8 mouse cellular contexts compared by ENCODE assay signal in the genomic region with DNA sequence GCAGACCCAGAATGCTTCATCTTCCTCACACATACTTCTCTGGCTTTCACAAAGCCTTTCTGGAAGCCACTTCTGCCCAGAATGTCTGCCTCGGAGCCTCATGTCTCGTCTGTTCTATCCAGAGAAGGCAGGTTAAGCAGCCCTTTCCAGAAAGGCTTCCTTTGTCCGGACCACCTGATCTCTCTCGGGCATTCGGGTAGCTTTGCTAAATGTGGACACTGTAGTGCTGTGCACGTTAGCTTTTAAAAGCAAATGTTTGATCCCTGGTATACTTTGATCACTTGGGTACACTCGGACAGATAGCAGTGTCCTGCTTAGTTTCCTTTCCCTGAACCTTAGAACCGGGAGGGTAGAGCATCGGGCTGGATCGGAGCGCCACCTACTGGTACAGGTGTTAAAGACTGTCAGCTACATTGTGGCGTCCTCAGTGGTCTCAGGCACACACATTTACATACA. TPM values are rescaled to one million over a fixed set of nuclear protein-coding genes. Genes with fewer than 3 reads are reported as not detected.
DNase-seq lines count a peak whose midpoint lies in the region; ATAC-seq lines count a peak whose summit lies in the region.

No protein-coding gene starts in this region.

- H3K9me3 ChIP-seq in intestine, embryonic 14.5 days (ENCODE audit: control insufficient read depth, low read length): no peaks in the 10 kb centered on the region

- intact Hi-C loops in left cerebral cortex, postnatal 14 days (cut with DNase I): loop anchor here (10.0 kb wide), 1 partner anchor 573 kb away; no protein-coding TSS in a partner anchor

- no peaks in the 10 kb centered on the region for H3K36me3 ChIP-seq in intestine, embryonic 14.5 days (ENCODE audit: control insufficient read depth, insufficient read depth, low read length)

- no peak overlapping the region for H3K27ac ChIP-seq in intestine, embryonic 14.5 days (ENCODE audit: low read depth)

- WGBS in intestine, embryonic 14.5 days: 12% methylated on average over 12 of the region's 12 CpGs

- DNase-seq in adrenal gland, adult 18-20 months (ENCODE audit: low spot score in 2 of 2): peak; percentile 75 to 81
- DNase-seq in embryo, embryonic 10.5 days (ENCODE audit: low spot score): peak; percentile 95
- peak; percentile 35 for DNase-seq in gastrocnemius, postnatal 25 days
- DNase-seq in intestine, embryonic 14.5 days (ENCODE audit: low spot score): peak; percentile 92
- peak; percentile 74 to 87 for DNase-seq in left cerebral cortex, postnatal 14 days (ENCODE audit: low spot score in 2 of 2)
- DNase-seq in right cerebral cortex, postnatal 14 days: peak; percentile 86
- peak; percentile 81 for DNase-seq in urinary bladder, postnatal 25 days (ENCODE audit: low spot score)

- H3K9ac ChIP-seq in intestine, embryonic 14.5 days (ENCODE audit: low read length): peak overlapping the region; percentile 5; the same call in 1 of the 2 replicates

- 0 out of 2 replicates have a peak, but pooled peaks cover 3% of the 10 kb centered on the region for H3K4me1 ChIP-seq in intestine, embryonic 14.5 days (replicated peaks; ENCODE audit: control insufficient read depth, insufficient read depth, low read length)

- peak overlapping the region; percentile 49 for H3K4me2 ChIP-seq in intestine, embryonic 14.5 days (ENCODE audit: low read length)

- ATAC-seq in intestine, embryonic 14.5 days (replicated peaks; ENCODE audit: low FRiP score, low TSS enrichment, low read depth): peak; percentile 87
- peak; percentile 56 for ATAC-seq in megakaryocyte-erythroid progenitor cell, adult 5-6 weeks (replicated peaks; ENCODE audit: low FRiP score, low TSS enrichment, poor library complexity, severe bottlenecking)

- H3K4me3 ChIP-seq in intestine, embryonic 14.5 days (ENCODE audit: low read depth, low read length): peak overlapping the region; percentile 26

- no peaks in the 10 kb centered on the region for H3K27me3 ChIP-seq in intestine, embryonic 14.5 days (replicated peaks; ENCODE audit: control insufficient read depth, insufficient read depth, low read length)

RNA-seq across cellular contexts. Expression of gene Mns1, which starts 29.7 kb away (rescaled TPM):
- 1 to 10 TPM; 1.6 to 2.7 TPM for total RNA-seq in adrenal gland, adult 18-20 months (2021)
- under 1 TPM; 0.10 to 0.21 TPM for total RNA-seq in gastrocnemius, postnatal 25 days (2021)
- polyA plus RNA-seq in intestine, embryonic 14.5 days (2014; fragmentation: Nextera tagmentation; extraction: Ambion mirVana): 20.9 and 24.0 TPM in 2 replicates
- total RNA-seq in left cerebral cortex, postnatal 14 days (2021): 1 to 10 TPM; 1.1 TPM
- total RNA-seq in megakaryocyte-erythroid progenitor cell, adult 5-6 weeks (2014; fragmentation: Nextera tagmentation): 201 and 223 TPM in 2 replicates
- total RNA-seq in megakaryocyte-erythroid progenitor cell, adult 5-6 weeks (2017): 410 and 555 TPM in 2 replicates

Comparison
In these comparisons a context has a peak if more than half of its experiments do, and no peak if none do; other contexts are left out.
1. DNase-seq: peak in every context shown above with its lines; median percentile 95 in embryo, embryonic 10.5 days; 92 in intestine, embryonic 14.5 days; 86 in right cerebral cortex, postnatal 14 days; 81 in urinary bladder, postnatal 25 days; 80 in left cerebral cortex, postnatal 14 days; 78 in adrenal gland, adult 18-20 months; 35 in gastrocnemius, postnatal 25 days.
2. RNA of gene Mns1, which starts 29.7 kb away (total RNA-seq): 201 to 555 TPM in megakaryocyte-erythroid progenitor cell, adult 5-6 weeks; 1.6 to 2.7 TPM in adrenal gland, adult 18-20 months, 1.1 TPM in left cerebral cortex, postnatal 14 days and 0.10 to 0.21 TPM in gastrocnemius, postnatal 25 days; every median in the first group is over 10 times any median in the second.